ENCODE assay signal across 7 mouse cellular contexts in genomic region chr3:138526916-138527666, GRCm38 (mm10). TPM values are rescaled to one million over a fixed set of nuclear protein-coding genes. Genes with fewer than 3 reads are reported as not detected.
DNase-seq lines count a peak whose midpoint lies in the region; ATAC-seq lines count a peak whose summit lies in the region.

No protein-coding gene starts in this region.

- H3K36me3 ChIP-seq in embryonic facial prominence, embryonic 12.5 days, result no peaks in the 10 kb centered on the region
- no peaks in the 10 kb centered on the region for H3K36me3 ChIP-seq in limb, embryonic 11.5 days (ENCODE audit: control insufficient read depth, insufficient read depth, low read length)
- H3K36me3 ChIP-seq in midbrain, embryonic 14.5 days (ENCODE audit: control insufficient read depth, insufficient read depth, low read length), result no peaks in the 10 kb centered on the region

- peaks cover 27% of the 10 kb centered on the region for H3K4me1 ChIP-seq in embryonic facial prominence, embryonic 12.5 days
- H3K4me1 ChIP-seq in limb, embryonic 11.5 days (ENCODE audit: control insufficient read depth, insufficient read depth, low read length), result peaks cover 5% of the 10 kb centered on the region; the same call in 1 of the 2 replicates
- H3K4me1 ChIP-seq in midbrain, embryonic 14.5 days (ENCODE audit: control insufficient read depth, insufficient read depth, low read length), result peaks cover 19% of the 10 kb centered on the region

- H3K4me3 ChIP-seq in embryonic facial prominence, embryonic 12.5 days, result peak overlapping the region; percentile 98
- H3K4me3 ChIP-seq in limb, embryonic 11.5 days (ENCODE audit: low read depth, low read length), result peak overlapping the region; percentile 93
- peak overlapping the region; percentile 95 for H3K4me3 ChIP-seq in midbrain, embryonic 14.5 days (replicated peaks; ENCODE audit: low read depth, low read length)

- DNase-seq in adrenal gland, postnatal 25 days, result peak; percentile 96
- peak; percentile 100 for DNase-seq in heart, adult 11 months
- DNase-seq in kidney, adult 18-20 months, result peak; percentile 96
- peak; percentile 95 for DNase-seq in limb, embryonic 11.5 days (ENCODE audit: low spot score)
- peak; percentile 99 for DNase-seq in midbrain, embryonic 14.5 days
- DNase-seq in spleen, adult 18-20 months, result peak; percentile 91 to 95

- ATAC-seq in embryonic facial prominence, embryonic 12.5 days (ENCODE audit: insufficient number of reproducible peaks, insufficient read depth, low FRiP score, low TSS enrichment), result peak; percentile 86
- ATAC-seq in limb, embryonic 11.5 days (ENCODE audit: insufficient number of reproducible peaks, low FRiP score, low TSS enrichment, low read depth), result peak; percentile 96
- ATAC-seq in midbrain, embryonic 14.5 days (ENCODE audit: low FRiP score, low TSS enrichment), result peak; percentile 95

- no peaks in the 10 kb centered on the region for H3K27me3 ChIP-seq in embryonic facial prominence, embryonic 12.5 days
- no peaks in the 10 kb centered on the region for H3K27me3 ChIP-seq in limb, embryonic 11.5 days (ENCODE audit: control insufficient read depth, insufficient read depth, low read length)
- no peaks in the 10 kb centered on the region; the same call in 1 of the 2 replicates for H3K27me3 ChIP-seq in midbrain, embryonic 14.5 days (ENCODE audit: control insufficient read depth, insufficient read depth, low read length)

- peak overlapping the region; percentile 99 for H3K9ac ChIP-seq in embryonic facial prominence, embryonic 12.5 days
- H3K9ac ChIP-seq in limb, embryonic 11.5 days (ENCODE audit: low read length), result peak overlapping the region; percentile 96
- H3K9ac ChIP-seq in midbrain, embryonic 14.5 days (replicated peaks; ENCODE audit: low read length), result peak overlapping the region; percentile 93

- H3K4me2 ChIP-seq in embryonic facial prominence, embryonic 12.5 days (replicated peaks), result peak overlapping the region; percentile 77
- peak overlapping the region; percentile 64 for H3K4me2 ChIP-seq in limb, embryonic 11.5 days (ENCODE audit: low read depth, severe bottlenecking)
- peak overlapping the region; percentile 76 for H3K4me2 ChIP-seq in midbrain, embryonic 14.5 days (ENCODE audit: low read length)

- peak overlapping the region; percentile 97 for H3K27ac ChIP-seq in embryonic facial prominence, embryonic 12.5 days
- H3K27ac ChIP-seq in limb, embryonic 11.5 days (replicated peaks; ENCODE audit: low read depth, low read length), result peak overlapping the region; percentile 90
- H3K27ac ChIP-seq in midbrain, embryonic 14.5 days (replicated peaks; ENCODE audit: low read depth, low read length), result peak overlapping the region; percentile 96

- under 1% methylated on average over 79 of the region's 85 CpGs for WGBS in embryonic facial prominence, embryonic 12.5 days
- WGBS in limb, embryonic 11.5 days, result under 1% methylated on average over 61 of the region's 85 CpGs
- under 1% methylated on average over 84 of the region's 85 CpGs for WGBS in midbrain, embryonic 14.5 days

- H3K9me3 ChIP-seq in embryonic facial prominence, embryonic 12.5 days, result no peaks in the 10 kb centered on the region
- no peaks in the 10 kb centered on the region for H3K9me3 ChIP-seq in limb, embryonic 11.5 days (ENCODE audit: control insufficient read depth, low read length)
- no peaks in the 10 kb centered on the region for H3K9me3 ChIP-seq in midbrain, embryonic 14.5 days (ENCODE audit: control insufficient read depth, low read length)

RNA-seq across cellular contexts. Expression of gene Eif4e, which starts 1.1 kb away (rescaled TPM):
- 168 and 178 TPM in 2 replicates for total RNA-seq in adrenal gland, postnatal 25 days (2021)
- 369 and 406 TPM in 2 replicates for polyA plus RNA-seq in embryonic facial prominence, embryonic 12.5 days (2016; fragmentation: Nextera tagmentation; extraction: Ambion mirVana)
- polyA plus RNA-seq in limb, embryonic 11.5 days (2014; fragmentation: Nextera tagmentation; extraction: Ambion mirVana), result 546 and 557 TPM in 2 replicates
- 335 and 356 TPM in 2 replicates for polyA plus RNA-seq in midbrain, embryonic 14.5 days (2014; fragmentation: Nextera tagmentation; extraction: Ambion mirVana)

RNA-seq across cellular contexts. Expression of gene Metap1, which starts 37.8 kb away (rescaled TPM):
- total RNA-seq in adrenal gland, postnatal 25 days (2021), result 61.0 and 63.3 TPM in 2 replicates
- polyA plus RNA-seq in embryonic facial prominence, embryonic 12.5 days (2016; fragmentation: Nextera tagmentation; extraction: Ambion mirVana), result 43.9 and 46.6 TPM in 2 replicates
- polyA plus RNA-seq in limb, embryonic 11.5 days (2014; fragmentation: Nextera tagmentation; extraction: Ambion mirVana), result 52.4 and 55.3 TPM in 2 replicates
- polyA plus RNA-seq in midbrain, embryonic 14.5 days (2014; fragmentation: Nextera tagmentation; extraction: Ambion mirVana), result 48.2 and 60.3 TPM in 2 replicates

Comparison
In these comparisons a context has a peak if more than half of its experiments do, and no peak if none do; other contexts are left out.
1. Peak in every context shown above with its lines: DNase-seq, ATAC-seq, H3K4me3 ChIP-seq and H3K27ac ChIP-seq.